Mouse (Mus musculus) small intestine, adult 2 months (tissue): ENCODE results near the gene Dmtf1. TPM values are rescaled to one million over a fixed set of nuclear protein-coding genes. Genes with fewer than 3 reads are reported as not detected.

Experiments used
- H3K27ac ChIP-seq: fragments of 200-500 bp; 2 replicates; pipeline ENCODE4 v1.5.1; 2012; ENCODE audit warnings: low read depth, low read length, control low read depth, inconsistent platforms; ENCODE audit not compliant: insufficient read depth
- H3K27me3 ChIP-seq: fragments of 200-500 bp; 2 replicates; pipeline ENCODE4 v1.6.1; 2012; ENCODE audit warnings: mild to moderate bottlenecking, moderate library complexity, low read length, inconsistent platforms; ENCODE audit not compliant: control insufficient read depth, insufficient read depth
- H3K36me3 ChIP-seq: fragments of 200-500 bp; 2 replicates; pipeline ENCODE4 v1.6.1; 2012; ENCODE audit warnings: mild to moderate bottlenecking, low read length, control low read depth, inconsistent platforms; ENCODE audit not compliant: control insufficient read depth, insufficient read depth
- H3K4me1 ChIP-seq: fragments of 200-500 bp; 2 replicates; pipeline ENCODE4 v1.6.1; 2012; ENCODE audit warnings: low read length, inconsistent platforms, mixed read lengths; ENCODE audit not compliant: control insufficient read depth, insufficient read depth, insufficient read length
- H3K4me3 ChIP-seq: fragments of 200-500 bp; 2 replicates; pipeline ENCODE4 v1.5.1; 2012; ENCODE audit warnings: low read depth, mild to moderate bottlenecking, control low read depth, inconsistent platforms, low read length, moderate library complexity
- CTCF ChIP-seq: fragments of 200-500 bp; IDR thresholded peaks from 2 replicates; pipeline ENCODE4 v1.5.1; 2012; ENCODE audit warnings: low read depth, mild to moderate bottlenecking, control low read depth, inconsistent platforms, low read length, moderate library complexity, mixed read lengths; ENCODE audit not compliant: insufficient replicate concordance, insufficient read length; ENCODE audit errors: extremely low read depth
- POLR2A ChIP-seq: fragments of 200-500 bp; IDR thresholded peaks from 2 replicates; pipeline ENCODE4 v1.6.1; 2012; ENCODE audit warnings: low read depth, mild to moderate bottlenecking, control low read depth, inconsistent platforms, low read length, moderate library complexity
- WGBS: fragments of 180-500 bp; shearing (Covaris S2); methylation state at CpG from one replicate; pipeline ENCODE4 v1.1.7; 2018; 5-methylcytosine and 5-hydroxymethylcytosine counted together
- polyA plus RNA-seq: library from polyadenylated mRNA; depleted of rRNA; stranded (reverse); fragments of >200 nt; gene quantifications from 2 replicates; pipeline ENCODE4 v1.2.3, GENCODE M21; 2012

Dmtf1 gene
- polyA plus RNA-seq, 1 experiment, result 3.2 TPM

- Histone ChIP-seq H3K4me3 (peak overlapping the region; percentile 86), H3K27ac (peak overlapping the region; percentile 78), H3K36me3 (no peaks in the 10 kb centered on the region), H3K4me1 (peaks cover 5% of the 10 kb centered on the region; the same call in 1 of the 2 replicates), H3K27me3 (no peaks in the 10 kb centered on the region)
- TF ChIP-seq POLR2A (no peak), CTCF (no peak)
- WGBS, result 2% methylated on average over 7 of the region's 7 CpGs
Measured at GRCm38 (mm10) chr5:9162088-9162487, 512 bp upstream of the Dmtf1 start.

GRCm38 (mm10) chr5:9160831-9161455 is 633 bp downstream of the Dmtf1 start:
- no peaks in the 10 kb centered on the region for H3K36me3 ChIP-seq
- H3K4me3 ChIP-seq, result peak overlapping the region; percentile 86
- H3K27me3 ChIP-seq, result no peaks in the 10 kb centered on the region
- no peak for TF ChIP-seq POLR2A
- no peak for TF ChIP-seq CTCF
- WGBS, result under 1% methylated on average over 54 of the region's 55 CpGs
- H3K4me1 ChIP-seq, result peaks cover 5% of the 10 kb centered on the region; the same call in 1 of the 2 replicates
- peak overlapping the region; percentile 87 for H3K27ac ChIP-seq

- Histone ChIP-seq H3K27ac (no peak overlapping the region), H3K36me3 (peaks cover 5% of the 10 kb centered on the region), H3K4me3 (no peak overlapping the region), H3K4me1 (peaks cover 1% of the 10 kb centered on the region; the same call in 1 of the 2 replicates), H3K27me3 (no peaks in the 10 kb centered on the region)
- TF ChIP-seq CTCF (no peak), POLR2A (no peak)
- 88% methylated on average over 1 of the region's 1 CpGs for WGBS
Measured at GRCm38 (mm10) chr5:9157336-9157735, 4.2 kb downstream of the Dmtf1 start.

GRCm38 (mm10) chr5:9156746-9157145 is 4.8 kb downstream of the Dmtf1 start:
- TF ChIP-seq CTCF, result no peak
- Histone ChIP-seq H3K4me1 (no peaks in the 10 kb centered on the region), H3K27me3 (no peaks in the 10 kb centered on the region), H3K4me3 (no peak overlapping the region), H3K27ac (no peak overlapping the region), H3K36me3 (peaks cover 6% of the 10 kb centered on the region)

GRCm38 (mm10) chr5:9149273-9149850 is 12.2 kb downstream of the Dmtf1 start:
- no peak overlapping the region for H3K4me3 ChIP-seq
- peaks cover 23% of the 10 kb centered on the region for H3K36me3 ChIP-seq
- no peaks in the 10 kb centered on the region for H3K4me1 ChIP-seq
- H3K27me3 ChIP-seq, result no peaks in the 10 kb centered on the region
- 72% methylated on average over 8 of the region's 8 CpGs for WGBS
- H3K27ac ChIP-seq, result no peak overlapping the region
- TF ChIP-seq POLR2A, result no peak
- TF ChIP-seq CTCF, result no peak

GRCm38 (mm10) chr5:9142376-9142775 is 19.2 kb downstream of the Dmtf1 start:
- Histone ChIP-seq H3K27me3 (no peaks in the 10 kb centered on the region), H3K4me3 (no peak overlapping the region), H3K4me1 (no peaks in the 10 kb centered on the region), H3K36me3 (peaks cover 27% of the 10 kb centered on the region), H3K27ac (no peak overlapping the region)
- WGBS, result 80% methylated on average over 6 of the region's 6 CpGs
- TF ChIP-seq CTCF (no peak), POLR2A (no peak)

GRCm38 (mm10) chr5:9140724-9141123 is 20.9 kb downstream of the Dmtf1 start:
- peaks cover 24% of the 10 kb centered on the region for H3K36me3 ChIP-seq
- TF ChIP-seq POLR2A (no peak), CTCF (no peak)
- no peak overlapping the region for H3K27ac ChIP-seq
- WGBS, result 95% methylated on average over 8 of the region's 8 CpGs
- H3K4me1 ChIP-seq, result no peaks in the 10 kb centered on the region
- no peaks in the 10 kb centered on the region for H3K27me3 ChIP-seq
- H3K4me3 ChIP-seq, result no peak overlapping the region
